Mouse (Mus musculus) c-Kit-negative CD71-positive TER-119-positive erythroid progenitor cells, embryonic 14.5 days (primary cell): ENCODE results near the gene Chga.

ENCODE experiments used
- DNase-seq: peaks from one replicate; pipeline ENCODE4 v3.0.0-alpha.2; 2013; ENCODE audit warnings: low read depth, low spot score

The Chga gene

GRCm38 (mm10) chr12:102599801-102600200 is 45.0 kb downstream of the Chga start:
- DNase-seq: no peak

GRCm38 (mm10) chr12:102600345-102600744 is 45.6 kb downstream of the Chga start:
- DNase-seq: no peak

- DNase-seq: no peak
These were observed 47.1 kb downstream of the Chga start for GRCm38 (mm10) chr12:102601847-102602246.

DNA sequence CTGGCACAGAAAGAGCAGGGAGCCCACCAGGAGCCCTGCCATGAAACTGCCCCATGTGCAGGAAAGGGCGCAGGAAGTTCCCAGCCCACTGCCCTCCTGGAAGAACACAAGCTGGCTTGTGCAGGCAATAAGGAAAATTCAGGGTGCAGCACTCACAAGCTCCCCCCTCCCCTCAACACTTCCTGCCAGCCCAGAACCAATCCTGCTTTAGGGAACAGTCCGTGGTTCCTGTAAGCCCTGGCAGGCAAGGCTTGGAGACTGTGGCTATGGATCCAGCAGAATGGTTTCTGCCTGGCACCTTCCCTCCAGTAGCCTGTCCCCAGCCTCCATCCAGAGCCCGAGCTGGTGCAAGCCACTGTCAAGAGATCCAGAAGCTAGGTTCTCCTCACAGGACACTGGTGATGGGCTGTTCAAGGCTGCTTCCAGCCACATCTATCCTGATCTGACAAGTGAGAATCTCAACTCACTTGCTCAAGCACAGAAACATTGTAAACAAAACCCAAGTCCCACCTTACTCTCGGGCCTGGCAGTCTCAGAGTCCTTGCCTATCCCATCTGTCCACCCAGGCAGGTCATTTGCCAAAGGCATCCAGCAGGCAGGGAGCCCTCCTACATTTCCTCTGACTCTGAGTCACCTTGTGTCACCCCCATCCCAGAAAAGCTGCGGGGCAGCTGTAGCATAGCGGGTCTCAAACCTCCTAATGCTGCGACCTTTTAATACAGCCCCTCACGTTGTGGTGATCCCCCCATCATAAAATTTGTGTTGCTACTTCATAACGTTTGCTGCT is 47.7 kb downstream of the Chga start:
- DNase-seq: no peak

GRCm38 (mm10) chr12:102605607-102606006 is 50.8 kb downstream of the Chga start:
- DNase-seq: no peak

GRCm38 (mm10) chr12:102607066-102607465 is 52.3 kb downstream of the Chga start:
- no peak for DNase-seq

DNA sequence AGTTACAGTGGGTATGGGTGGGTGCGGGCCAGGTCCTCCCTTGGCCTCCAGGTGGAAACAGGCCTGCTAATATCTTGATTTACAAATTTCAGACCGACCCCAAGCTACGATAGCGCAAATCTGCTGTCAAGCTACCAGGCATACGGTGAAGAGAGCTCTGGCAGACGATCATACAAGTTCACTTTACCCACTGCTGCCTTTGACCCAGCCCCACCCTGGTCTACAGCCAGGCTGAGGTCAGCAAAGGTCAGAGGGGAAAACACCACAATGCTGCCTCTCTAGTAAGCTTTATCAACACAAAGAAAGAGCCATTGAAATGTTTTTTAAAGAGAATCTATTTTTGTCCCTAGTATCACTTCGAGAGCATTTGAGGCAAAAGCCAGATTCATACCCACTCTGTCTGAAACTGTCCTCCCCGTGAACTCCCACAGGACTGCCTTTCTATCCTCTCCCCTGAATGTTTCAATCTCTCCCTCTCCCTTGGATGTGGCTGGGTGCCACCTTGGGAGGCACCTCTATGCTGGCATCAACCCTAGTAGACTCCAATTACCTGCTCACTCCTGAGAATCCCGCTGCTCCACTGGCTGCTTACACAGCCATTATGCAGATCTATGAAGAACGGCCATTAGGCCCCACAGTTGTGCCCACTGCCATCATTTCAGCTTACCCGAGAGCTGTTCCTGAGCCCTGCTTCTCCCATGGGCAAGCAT is 53.2 kb downstream of the Chga start:
- no peak for DNase-seq

GRCm38 (mm10) chr12:102610927-102611326 is 56.2 kb downstream of the Chga start:
- DNase-seq: no peak

GRCm38 (mm10) chr12:102612431-102612830 is 57.7 kb downstream of the Chga start:
- no peak for DNase-seq

GRCm38 (mm10) chr12:102613411-102613810 is 58.6 kb downstream of the Chga start:
- no peak for DNase-seq
